Mouse (Mus musculus) neural tube, embryonic 10.5 days (tissue): ENCODE measurements around the gene Clcn5.

Experiments
- DNase-seq: peaks from one replicate; pipeline ENCODE4 v3.0.0-alpha.2; 2017; ENCODE audit warnings: low spot score; ENCODE audit errors: extremely low spot score

The Clcn5 gene

DNA sequence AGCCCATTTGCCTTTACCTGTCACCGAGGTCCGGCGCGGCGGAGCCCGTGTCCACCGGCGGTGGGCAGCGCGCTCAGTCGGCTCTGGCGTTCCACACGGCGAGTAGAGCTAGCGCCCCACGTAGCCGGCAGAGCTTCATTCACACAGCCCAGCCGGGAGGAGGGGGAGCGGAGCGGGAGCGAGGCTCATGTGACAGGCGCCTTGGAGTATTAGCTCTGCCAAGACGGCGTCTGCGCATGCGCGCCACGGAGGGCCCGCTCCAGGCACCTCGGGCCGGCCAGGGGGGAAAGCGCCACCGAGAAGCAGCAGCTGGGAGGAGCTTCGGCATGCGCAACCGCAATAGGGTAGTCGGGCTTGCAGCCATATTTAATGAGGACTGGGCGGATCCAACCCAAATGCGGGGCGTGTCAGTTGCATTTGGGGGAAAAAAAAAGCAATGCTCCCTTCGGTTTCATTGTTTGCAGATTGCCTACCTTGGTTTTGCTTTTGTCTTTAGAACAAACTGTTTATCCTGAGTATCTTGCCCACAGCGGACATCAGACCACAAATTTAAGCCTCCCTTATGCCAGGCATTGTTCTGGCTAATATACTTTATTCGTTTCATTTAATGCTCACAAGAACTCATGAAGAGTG, at the start of gene Clcn5:
Gene Clcn5 (minus strand): TSS at position 270 of the 633 bp plus-strand sequence.
- peak; percentile 88 for DNase-seq

DNA sequence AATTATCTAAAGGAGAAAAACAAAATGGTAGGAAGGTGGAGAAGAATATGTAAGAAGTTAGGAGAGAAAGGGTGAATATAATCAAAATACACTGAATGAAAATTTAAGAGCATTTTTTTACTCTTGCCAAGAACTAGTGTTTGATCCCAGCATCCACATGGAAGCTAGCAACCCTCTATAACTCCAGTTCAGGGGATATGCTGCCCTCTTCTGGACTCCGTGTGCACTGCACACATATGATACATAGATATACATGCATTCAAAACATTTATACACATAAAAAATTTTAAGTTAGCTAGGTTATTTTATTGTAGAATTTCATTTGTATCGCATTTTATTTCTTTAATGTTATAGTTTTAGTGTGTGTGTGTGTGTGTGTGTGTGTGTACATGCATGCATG, 6.3 kb upstream of the Clcn5 start:
- DNase-seq: no peak

DNA sequence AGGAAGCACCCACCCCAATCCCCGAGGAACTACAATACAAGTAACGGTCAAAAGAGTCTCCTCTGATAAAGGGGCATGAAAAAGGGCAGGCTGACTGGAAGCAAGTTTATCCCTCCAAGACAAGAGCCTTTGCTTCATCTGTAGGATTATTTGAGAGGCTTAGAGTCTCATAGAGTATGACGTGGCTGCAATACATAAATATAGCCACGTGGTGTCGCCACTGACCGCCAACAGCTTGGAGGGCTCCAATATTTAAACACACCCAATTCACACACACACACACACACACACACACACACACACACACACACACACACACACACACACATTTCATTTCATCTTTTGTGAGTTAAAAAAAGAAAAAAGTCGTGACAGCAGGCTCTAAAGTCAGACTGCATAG, 3.1 kb upstream of the Clcn5 start:
- DNase-seq: peak; percentile 44

DNA sequence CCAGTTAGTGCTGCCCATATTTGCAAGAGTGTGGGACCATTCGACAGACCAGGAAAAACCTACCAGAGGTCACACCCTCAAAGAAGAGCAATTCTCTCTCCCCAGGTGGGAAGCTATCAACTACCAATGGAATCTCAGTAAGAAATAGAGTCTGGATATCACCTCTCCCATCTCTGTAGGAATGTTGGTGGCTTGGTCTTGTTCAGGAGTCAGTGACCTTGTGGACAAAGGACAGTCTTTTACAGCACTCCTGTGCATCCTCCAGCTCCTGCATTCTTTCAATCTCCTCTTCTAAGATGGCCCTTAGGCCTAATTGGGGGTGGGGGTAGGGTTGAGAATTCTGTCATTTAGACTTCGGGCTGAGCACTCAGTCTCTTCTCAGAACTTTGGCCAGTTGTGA, 1.4 kb upstream of the Clcn5 start:
- DNase-seq: no peak

DNA sequence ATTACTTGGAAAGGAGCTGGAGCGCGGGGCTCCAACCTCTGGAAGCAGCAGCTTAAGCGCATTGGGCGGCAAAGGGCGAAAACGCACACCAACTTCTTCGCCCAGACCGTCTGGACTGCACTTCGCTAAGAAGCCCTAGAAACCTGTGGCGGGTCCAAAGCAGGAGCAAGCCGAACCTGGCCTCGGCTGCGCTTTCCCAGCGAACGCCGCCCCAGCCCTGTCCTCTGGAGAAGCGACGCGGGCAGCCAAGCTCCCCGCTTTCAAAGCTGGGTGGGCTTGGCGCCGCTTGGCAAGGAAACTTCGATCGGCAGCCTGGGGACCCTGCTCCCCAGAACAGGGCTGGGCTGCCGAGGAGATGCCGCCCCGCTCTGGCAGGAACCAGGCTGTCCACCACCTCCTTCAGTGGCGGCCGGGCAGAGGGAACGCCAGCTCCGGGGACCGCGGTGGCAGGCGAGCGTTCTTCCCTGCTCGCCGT, 570 bp downstream of the Clcn5 start:
- no peak for DNase-seq

DNA sequence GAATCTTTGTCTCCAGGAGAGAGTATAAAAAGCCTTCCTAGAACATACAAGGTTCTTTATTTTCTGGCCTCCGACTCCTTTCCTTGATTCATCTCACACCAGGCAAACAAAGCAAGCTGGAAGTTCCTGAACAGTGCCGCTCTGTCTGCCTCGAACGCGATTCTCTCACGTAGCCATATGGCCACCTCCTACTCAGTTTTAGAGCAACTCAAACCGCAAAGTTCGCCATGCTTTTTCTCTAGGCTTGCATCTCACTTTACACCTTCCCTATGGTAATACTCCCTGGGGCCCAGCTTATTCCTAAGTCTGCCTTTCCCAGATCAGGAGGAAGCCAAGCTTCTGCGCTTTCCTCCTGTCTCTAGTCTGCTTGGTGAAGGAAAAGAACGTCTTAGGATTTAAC, 4.0 kb downstream of the Clcn5 start:
- DNase-seq: no peak

DNA sequence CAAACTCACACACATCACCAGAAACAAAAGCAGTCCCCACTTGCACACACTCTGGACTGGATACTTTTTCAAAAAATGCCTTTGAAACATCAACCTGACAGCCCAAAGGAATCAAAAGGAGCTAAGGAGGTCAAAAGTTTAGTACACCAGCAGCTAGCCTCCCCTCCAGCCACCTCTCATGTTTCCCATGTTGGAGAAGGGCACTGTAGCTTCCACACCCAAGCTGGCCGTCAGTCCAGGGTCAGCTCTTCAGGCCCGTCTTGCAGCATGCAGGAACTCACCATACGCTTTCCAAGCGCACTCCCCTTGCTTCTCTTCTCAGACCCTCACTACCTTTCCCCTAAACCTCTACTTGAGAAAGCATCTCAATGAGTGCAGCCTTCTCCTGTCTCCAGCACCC, 4.5 kb downstream of the Clcn5 start:
- DNase-seq: no peak

DNA sequence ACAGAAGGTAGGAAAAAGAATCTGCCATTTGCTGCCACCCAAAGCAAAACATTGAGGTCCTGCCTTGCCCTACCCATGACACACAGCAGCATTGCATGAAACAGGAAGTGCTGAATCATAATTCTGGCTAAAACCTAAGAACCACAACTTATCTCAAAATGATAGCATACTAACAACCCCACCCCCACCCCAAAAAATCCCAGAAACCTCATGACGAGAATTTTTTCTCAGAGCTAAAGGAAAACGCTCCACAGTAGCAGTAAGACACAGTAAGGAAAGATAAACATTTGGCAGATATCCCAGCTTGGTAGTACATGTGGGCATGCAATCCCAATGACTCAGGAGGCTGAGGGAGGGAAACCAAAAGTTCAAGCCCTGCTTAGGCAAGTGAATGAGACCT, 10.9 kb downstream of the Clcn5 start:
- no peak for DNase-seq

DNA sequence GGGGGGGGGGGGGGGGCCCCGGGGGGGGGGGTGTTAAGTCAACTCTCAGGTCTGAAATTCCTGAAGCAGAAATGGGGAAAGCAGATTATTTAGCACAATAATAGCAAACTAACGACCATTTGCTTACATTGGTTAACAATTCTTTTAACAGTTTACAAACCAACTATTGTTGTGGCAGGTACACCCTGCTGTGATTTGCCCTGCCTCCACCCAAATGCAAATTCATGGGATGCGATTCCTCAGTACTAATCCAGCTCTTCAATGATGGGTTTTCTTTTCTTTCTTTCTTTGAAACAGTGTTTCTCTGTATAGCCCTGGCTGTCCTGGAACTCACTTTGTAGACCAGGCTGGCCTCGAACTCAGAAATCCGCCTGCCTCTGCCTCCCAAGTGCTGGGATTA, 12.3 kb downstream of the Clcn5 start:
- DNase-seq: no peak

DNA sequence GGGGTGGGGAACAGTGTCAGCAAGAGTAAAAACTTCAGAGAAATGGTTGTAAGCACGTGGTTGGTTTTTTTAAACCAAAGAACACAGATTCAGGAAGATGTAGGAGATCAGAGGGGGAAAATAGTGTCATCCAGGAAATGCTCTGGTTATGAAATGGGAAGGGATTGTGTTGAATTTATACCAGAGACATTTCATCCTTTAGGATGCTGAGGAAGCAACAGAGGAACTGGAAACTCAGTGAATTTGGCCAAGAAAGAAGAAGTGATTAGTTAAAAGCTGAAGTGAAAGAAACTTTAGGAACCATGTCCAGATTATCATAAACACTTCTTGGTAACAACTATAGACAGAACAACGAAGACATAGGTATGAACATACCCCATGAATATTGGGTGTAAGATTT, 26.2 kb downstream of the Clcn5 start:
- DNase-seq: no peak

DNA sequence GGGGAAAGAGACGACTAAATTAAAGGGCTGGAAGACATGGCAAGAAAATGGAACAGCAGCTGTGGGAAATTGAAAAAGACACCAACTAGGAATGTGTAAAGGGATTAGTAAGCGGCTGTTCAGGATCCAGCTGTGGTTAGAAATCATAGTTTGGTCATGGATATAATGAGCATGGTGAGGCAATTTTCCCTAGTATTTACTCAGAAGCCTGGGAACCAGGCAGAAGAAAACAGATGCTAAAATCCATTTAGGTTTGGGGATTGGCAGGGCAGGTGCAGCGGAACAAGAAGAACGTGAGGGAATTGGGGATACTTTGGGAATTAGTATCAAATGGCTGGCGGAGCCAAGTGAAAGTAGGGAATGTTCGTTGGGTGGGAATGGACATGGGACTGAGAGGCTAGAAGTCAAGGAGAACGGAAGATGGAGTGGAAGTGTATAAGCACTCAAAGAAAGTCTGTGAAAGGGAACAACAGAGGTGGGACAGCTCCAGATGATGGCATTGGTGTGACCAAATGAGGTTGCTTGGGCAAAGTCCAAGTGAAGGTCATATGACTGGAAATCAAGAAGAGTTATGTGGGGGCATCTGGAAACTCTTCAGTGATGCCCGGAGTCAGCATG, 26.9 kb downstream of the Clcn5 start:
- DNase-seq: no peak

DNA sequence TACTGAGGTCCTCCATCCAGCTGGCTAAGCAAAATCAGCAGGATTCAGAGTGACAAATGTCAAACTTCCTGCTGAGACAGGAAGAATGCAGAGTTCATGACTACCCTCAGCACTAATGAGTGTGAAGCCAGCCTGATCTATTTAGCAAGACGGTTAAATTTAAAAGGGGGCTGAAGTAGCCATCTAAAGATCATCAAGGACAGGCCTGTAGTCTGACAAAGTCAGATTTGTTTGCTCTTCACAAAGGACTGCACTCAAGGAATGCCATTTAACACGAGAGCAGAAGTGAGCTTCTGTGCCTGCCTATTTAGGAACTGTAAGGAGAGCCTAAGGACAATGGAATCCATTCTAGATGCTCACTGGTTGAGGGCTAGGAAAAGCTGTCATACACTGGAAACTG, 30.2 kb downstream of the Clcn5 start:
- DNase-seq: no peak

DNA sequence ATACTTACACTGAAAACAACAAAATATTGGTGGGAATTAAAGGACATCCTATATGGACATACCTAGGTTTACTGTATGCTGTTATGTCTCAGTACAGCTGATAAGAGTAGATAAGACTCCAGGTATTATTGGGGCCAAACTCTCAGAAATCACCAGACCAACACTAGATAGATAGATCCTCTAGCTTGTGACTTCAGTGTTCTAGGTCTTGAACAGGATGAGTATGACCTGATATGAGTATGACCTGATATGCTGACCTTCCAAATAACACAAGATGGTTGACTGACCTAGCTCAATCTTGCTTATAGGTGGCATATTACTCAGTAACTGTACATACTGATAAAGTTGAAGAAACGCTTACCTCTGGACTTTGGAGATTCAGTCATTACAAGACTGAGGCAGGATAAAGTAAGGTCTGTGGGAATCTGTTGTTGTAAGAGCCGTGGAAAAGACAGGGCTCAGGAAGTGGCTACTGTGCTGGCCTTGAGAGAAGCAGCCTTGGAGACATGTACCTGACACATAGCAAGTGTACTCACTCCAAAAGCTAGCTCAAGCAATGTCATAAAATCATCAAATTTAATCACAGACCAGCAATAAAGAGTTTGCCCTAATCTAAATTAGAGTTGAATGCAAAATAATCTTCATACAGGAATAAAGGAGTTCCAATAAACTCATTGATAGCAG, 32.0 kb downstream of the Clcn5 start:
- DNase-seq: no peak

DNA sequence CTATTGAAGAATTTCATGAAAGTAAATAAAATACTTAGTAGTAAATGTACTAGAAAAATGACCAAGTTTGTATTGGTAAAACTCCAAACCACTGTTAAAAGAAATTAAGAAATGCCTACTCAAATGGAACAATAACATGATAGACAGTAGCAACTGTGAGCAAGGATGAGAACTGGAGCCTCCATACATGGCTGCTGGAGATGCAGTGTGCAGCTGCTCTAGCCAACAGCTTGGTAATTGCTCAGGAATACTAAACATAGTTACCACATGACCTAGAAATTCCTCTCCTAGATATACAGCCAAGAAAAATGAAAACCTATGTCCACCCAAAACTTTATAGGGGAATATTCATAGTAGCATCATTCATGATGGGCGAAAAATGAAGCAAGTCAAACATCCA, 36.5 kb downstream of the Clcn5 start:
- DNase-seq: no peak

DNA sequence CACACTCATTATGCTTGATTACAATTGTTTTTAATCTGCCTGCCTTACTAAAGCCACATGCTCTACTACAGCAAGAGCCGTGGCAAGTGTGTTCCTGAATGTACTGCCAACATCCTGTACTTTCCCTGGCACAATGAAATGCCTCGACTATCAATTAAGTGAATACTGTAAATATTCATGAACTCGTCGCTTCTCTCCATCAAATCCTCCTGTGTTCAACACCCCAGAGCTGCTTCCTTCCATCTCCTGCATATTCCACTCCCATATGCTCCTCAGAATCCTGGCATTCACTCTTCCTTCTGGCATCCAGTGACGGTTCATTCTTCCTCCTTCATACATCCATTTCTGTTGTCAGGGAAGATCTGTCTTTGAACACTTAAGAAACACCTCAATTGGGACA, 39.4 kb downstream of the Clcn5 start:
- DNase-seq: no peak

DNA sequence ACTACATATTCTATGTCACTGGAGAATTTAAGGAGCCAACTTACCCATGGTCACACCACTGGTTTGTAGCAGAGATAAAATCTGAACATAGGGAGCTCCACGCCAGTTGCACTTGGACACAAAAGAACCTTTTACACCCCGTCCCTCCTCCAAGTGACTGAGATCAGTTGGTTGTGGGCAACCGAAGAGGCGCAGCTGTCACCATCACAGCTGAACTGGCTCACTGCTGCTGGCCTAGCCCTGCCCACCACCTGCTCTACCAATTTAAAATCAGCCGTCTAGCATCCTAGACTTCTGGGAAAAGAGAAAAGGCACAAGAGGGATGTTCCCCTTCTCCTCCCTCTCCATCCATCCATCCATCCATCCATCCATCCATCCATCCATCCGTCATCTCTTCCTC, 42.6 kb downstream of the Clcn5 start:
- DNase-seq: no peak

DNA sequence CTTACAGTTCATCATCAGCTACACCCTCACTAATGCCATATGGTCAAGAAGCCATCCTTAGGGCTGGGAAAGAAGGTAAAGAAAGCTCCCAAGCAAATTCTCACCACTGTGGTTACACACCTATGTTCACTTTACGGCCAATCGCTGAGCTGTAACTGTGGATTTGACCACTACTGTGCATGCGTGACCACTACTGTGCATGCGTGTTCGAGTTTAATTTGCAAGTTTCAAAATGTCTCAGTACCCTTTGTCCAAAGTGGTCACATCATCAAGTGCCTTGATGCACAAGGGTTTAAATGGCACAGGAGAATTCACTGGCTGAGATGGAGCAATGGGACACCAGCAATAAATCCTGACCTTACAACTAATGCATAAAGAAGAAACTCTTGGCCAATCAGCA, 58.0 kb downstream of the Clcn5 start:
- no peak for DNase-seq

DNA sequence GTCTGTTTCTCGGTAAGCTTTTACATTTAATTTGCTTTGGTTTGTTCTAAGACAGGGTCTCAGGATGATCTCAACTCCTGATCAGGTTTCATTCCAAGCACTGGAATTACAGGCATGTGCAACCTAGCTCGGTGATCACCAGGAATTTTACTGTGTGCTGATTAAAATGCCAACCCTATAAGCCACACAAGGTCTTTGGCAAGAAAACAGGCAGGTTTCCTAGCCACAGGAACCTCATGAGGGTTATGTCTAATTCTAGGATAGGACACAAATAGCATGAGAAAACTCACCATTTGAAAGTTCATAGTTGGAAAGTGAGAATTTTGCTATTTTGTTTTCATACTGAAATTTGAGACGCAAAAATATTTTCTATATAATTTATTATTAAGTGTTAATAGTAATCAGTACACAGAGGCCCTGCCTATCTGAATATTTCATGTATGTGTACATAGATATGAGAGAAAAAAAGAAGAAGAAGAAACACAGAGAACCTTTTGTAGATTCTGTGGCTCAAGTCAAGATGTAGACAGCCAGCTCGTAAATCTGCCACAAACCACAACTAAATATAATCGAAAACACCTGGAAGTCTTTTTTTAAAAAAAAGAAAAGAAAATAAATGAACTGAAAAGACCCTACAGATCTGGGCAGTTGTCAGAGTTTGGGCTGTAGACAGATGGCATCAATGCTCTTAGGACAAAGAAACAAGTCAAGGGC, 58.6 kb downstream of the Clcn5 start:
- DNase-seq: no peak

DNA sequence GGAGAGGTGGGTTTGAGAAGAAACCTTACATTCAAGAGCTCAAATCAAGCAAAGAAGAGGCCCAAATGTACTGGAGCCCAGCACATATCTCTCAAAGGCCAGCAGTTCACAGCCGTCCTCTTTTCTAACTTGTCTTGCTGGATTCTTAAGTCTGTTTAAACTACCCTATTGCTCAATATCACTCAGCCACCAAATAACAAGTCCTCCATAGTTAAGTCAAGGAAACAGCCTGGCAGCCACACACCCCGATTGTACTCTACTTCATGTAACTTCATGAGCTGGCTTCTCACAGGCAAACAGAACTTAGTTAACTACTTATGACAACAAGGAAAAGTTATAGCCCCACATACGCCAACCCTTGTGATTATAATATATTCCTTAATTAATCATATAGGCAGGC, 59.4 kb downstream of the Clcn5 start:
- no peak for DNase-seq

DNA sequence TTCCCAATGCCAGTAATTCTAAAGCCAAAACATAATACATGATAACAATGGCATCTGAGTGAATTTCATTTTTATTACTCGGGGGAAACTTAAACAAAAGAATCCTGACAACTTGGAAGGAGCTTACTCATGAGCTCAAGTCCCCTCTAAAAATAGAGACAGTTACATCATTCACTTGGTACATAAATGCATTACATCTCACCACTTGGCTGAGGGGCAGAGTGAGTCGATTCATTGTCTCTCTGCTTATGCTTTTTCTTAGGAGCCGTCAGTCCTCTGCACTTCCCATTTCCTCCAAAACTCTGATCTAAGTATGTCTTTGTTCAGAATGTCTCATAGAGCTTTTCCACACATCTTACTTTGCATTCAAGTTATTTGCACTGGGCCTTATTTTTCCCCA, 63.1 kb downstream of the Clcn5 start:
- no peak for DNase-seq

DNA sequence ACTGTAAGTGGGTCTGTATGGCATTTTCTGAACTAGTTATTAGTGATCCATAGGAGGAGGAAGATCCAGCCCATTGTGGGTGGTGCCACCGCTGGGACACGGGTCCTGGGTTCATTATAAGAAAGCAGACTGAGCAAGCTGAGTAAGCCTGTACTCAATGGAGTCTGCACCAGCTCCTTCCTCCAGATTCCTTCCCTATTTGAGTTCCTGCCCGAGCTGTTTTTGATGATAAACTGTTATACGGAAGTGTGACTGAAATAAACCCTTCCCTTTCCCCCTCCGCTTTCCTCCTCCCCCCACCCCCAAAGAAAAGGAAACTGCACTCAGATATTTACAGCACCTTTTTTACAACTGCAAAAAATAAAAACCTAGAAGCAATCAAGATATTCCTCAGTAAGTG, 115.1 kb downstream of the Clcn5 start:
- no peak for DNase-seq

DNA sequence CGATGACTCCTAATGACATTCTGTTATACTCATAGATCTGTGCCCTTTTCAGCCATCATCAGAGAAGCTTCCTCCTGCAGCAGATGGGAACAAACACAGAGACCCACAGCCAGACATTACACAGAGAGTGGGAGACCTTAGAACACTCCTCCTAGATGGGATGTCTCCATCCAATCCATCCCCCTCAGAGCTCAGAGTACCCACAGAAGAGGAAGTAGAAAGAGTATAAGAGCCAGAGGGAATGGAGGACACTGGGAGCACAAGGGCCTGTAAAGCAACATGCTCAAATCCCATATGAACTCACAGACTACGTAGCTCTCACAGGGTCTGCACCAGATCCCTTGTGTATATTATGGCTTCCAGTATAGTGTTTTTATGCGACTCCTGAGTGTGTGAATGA, 115.6 kb downstream of the Clcn5 start:
- DNase-seq: no peak
